Mouse (Mus musculus): ENCODE measurements around the gene Runx1.

DNA sequence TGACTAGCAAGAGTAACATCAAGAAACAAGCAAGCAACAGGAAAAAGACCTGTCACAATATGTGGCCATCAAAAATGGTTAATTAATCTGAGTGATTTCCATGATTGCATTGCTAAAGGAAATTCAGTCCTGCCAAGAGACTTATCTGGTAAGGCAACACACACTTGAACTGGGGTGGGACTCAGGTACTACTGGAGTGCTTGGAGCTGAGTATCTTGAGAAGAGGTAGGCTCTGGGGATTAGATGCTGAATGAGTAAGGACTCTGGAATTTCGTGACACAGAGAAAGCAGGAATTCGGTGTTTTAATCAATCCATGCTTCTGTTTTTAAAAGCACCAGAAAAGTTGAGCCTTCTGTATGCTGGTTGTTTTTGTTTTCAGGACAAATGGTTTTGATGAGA is 209.1 kb downstream of the Runx1 start:
- TF ChIP-seq CTCF (IDR thresholded peaks at IDR 0.05; ENCODE audit: insufficient read depth, low read length), result no peak
- TF ChIP-seq POLR2A (IDR thresholded peaks at IDR 0.05; ENCODE audit: borderline replicate concordance, extremely low read depth, low read depth, low read length), result no peak

All from lung, adult 2 months (tissue).